Mouse (Mus musculus): ENCODE results near the gene Nyx. TPM values are rescaled to one million over a fixed set of nuclear protein-coding genes. Genes with fewer than 3 reads are reported as not detected.
A peak's percentile ranks its signal among the peaks of the same experiment; 100 is the strongest.
"Not testable (repeated sequence)": the region's sequence is repeated elsewhere in the genome, so short reads cannot be mapped to it uniquely, and the experiment has no call there.

Gene Nyx
- total RNA-seq (2014; rRNA removed) (0.38 and 0.62 TPM in 2 replicates), polyA plus RNA-seq (2015; fragmentation: Nextera tagmentation; extraction: Ambion mirVana) (0.11 and 0.21 TPM in 2 replicates)

DNA sequence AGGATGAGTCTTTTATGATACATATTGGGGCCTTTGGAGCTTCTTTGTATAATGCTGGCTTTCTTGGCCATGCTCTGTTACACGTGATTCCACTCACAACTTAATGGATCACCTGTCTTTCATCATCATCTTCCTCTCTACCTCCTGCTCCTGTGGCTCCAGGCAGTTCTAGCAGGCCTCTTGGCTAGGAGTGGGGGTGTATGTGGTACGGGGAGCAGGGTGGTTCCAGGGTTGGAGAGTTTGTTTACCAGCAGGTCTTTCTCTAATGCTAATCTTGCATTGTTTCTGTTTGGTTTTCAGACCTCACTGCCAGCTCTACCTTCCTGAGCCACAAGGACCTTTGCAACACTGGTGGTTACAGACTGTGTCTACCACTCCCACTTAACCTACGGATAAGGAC lies at the start of gene Nyx:
Nyx (plus strand) TSS at position 301 of the 400 bp plus-strand sequence.
- H3K4me3 ChIP-seq (ENCODE audit: low read depth, low read length): no peak within 1 kb of the TSS
- no peak for TF ChIP-seq CTCF (IDR thresholded peaks at IDR 0.05; ENCODE audit: low read depth)
- no peaks in the 10 kb centered on the region for H3K9me3 ChIP-seq (ENCODE audit: low read length)
- H3K27ac ChIP-seq (ENCODE audit: low read depth, low read length): no peak within 1 kb of the TSS
- H3K9ac ChIP-seq: no peak within 1 kb of the TSS
- H3K4me1 ChIP-seq (ENCODE audit: insufficient read depth): 0 out of 2 replicates have a peak, but pooled peaks cover 4% of the 10 kb centered on the region
- ATAC-seq: no peak
- H3K36me3 ChIP-seq (ENCODE audit: insufficient read depth): no peaks in the 10 kb centered on the region
- no peak within 1 kb of the TSS for H3K4me2 ChIP-seq (ENCODE audit: low read depth)
- 81% methylated on average over 3 of the region's 3 CpGs for WGBS
- no peaks in the 10 kb centered on the region for H3K27me3 ChIP-seq (ENCODE audit: insufficient read depth, low read length)
- DNase-seq: no peak

GRCm38 (mm10) chrX:13422047-13422446 lies 43.9 kb upstream of the Nyx start:
- no peak overlapping the region for H3K4me2 ChIP-seq (ENCODE audit: low read depth)
- H3K9me3 ChIP-seq (ENCODE audit: low read length): no peaks in the 10 kb centered on the region
- H3K27me3 ChIP-seq (ENCODE audit: insufficient read depth, low read length): no peaks in the 10 kb centered on the region
- no peaks in the 10 kb centered on the region for H3K4me1 ChIP-seq (ENCODE audit: insufficient read depth)
- no peak for TF ChIP-seq CTCF (IDR thresholded peaks at IDR 0.05; ENCODE audit: low read depth)
- H3K36me3 ChIP-seq (ENCODE audit: insufficient read depth): no peaks in the 10 kb centered on the region
- ATAC-seq: no peak
- no peak overlapping the region for H3K4me3 ChIP-seq (ENCODE audit: low read depth, low read length)
- no peak overlapping the region for H3K9ac ChIP-seq
- no peak overlapping the region for H3K27ac ChIP-seq (ENCODE audit: low read depth, low read length)
- 63% methylated on average over 4 of the region's 4 CpGs for WGBS
- no peak for DNase-seq

- 64% methylated on average over 6 of the region's 6 CpGs for WGBS
- ATAC-seq: no peak
- TF ChIP-seq CTCF (IDR thresholded peaks at IDR 0.05; ENCODE audit: low read depth): no peak
- Histone ChIP-seq H3K36me3 (ENCODE audit: insufficient read depth) (no peaks in the 10 kb centered on the region), H3K9me3 (ENCODE audit: low read length) (no peaks in the 10 kb centered on the region), H3K9ac (no peak overlapping the region), H3K27ac (ENCODE audit: low read depth, low read length) (no peak overlapping the region), H3K4me3 (ENCODE audit: low read depth, low read length) (no peak overlapping the region), H3K4me1 (ENCODE audit: insufficient read depth) (no peaks in the 10 kb centered on the region), H3K27me3 (ENCODE audit: insufficient read depth, low read length) (no peaks in the 10 kb centered on the region), H3K4me2 (ENCODE audit: low read depth) (no peak overlapping the region)
- DNase-seq: no peak
These were observed 34.5 kb upstream of the Nyx start for GRCm38 (mm10) chrX:13431421-13431820.

GRCm38 (mm10) chrX:13436042-13436441 lies 29.9 kb upstream of the Nyx start:
- not testable (repeated sequence) for H3K27ac ChIP-seq (ENCODE audit: low read depth, low read length); ATAC-seq; H3K9ac ChIP-seq; H3K9me3 ChIP-seq (ENCODE audit: low read length); H3K4me2 ChIP-seq (ENCODE audit: low read depth); H3K27me3 ChIP-seq (ENCODE audit: insufficient read depth, low read length); DNase-seq; H3K4me3 ChIP-seq (ENCODE audit: low read depth, low read length); H3K36me3 ChIP-seq (ENCODE audit: insufficient read depth); H3K4me1 ChIP-seq (ENCODE audit: insufficient read depth)
- 89% methylated on average over 2 of the region's 2 CpGs for whole genome bisulfite sequencing

DNA sequence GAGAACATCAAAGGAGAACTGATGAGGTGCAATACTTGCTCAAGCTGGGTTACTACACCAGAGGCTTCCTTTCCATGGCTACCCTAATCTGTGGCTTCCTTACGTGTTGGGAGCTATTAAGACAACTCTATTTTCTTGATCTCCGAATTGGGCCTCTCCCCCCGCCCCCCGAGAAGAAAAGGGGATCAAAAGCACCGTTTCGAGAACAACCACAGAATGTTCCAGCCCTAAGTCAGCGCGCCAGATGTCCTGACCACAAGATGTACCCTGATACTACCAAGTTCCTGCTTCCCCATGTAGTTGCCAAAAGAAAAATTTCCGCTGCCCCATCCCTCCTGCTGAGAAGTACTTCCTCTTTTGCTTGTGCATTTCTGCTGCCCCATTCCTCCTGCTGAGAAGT lies 9.4 kb upstream of the Nyx start:
- not testable (repeated sequence) for H3K36me3 ChIP-seq (ENCODE audit: insufficient read depth); H3K27me3 ChIP-seq (ENCODE audit: insufficient read depth, low read length); H3K4me1 ChIP-seq (ENCODE audit: insufficient read depth); H3K9ac ChIP-seq; ATAC-seq; DNase-seq; H3K27ac ChIP-seq (ENCODE audit: low read depth, low read length); H3K9me3 ChIP-seq (ENCODE audit: low read length); H3K4me3 ChIP-seq (ENCODE audit: low read depth, low read length); H3K4me2 ChIP-seq (ENCODE audit: low read depth)
- 80% methylated on average over 9 of the region's 9 CpGs for WGBS

DNA sequence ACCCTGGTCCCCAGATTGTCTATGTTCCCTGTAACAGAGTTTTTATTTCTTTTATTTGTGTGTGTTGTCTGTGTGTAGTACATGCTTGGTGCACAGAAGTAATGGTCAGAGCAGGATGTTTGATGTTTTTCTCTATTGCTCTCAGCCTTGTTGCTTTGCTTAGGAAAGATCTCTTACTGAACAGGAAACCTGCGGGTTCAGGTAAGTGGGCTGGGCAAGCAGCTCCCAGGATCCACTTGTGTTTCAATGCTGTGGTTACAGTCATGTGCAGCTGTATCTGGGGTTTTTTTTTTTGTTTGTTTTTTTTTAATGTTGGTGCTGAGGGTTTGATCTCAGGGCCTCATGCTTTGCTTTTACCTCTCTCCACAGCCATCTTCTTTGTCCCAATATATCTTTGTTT lies 7.1 kb upstream of the Nyx start:
- Histone ChIP-seq H3K27ac (ENCODE audit: low read depth, low read length) (no peak overlapping the region), H3K27me3 (ENCODE audit: insufficient read depth, low read length) (no peaks in the 10 kb centered on the region), H3K4me2 (ENCODE audit: low read depth) (no peak overlapping the region), H3K36me3 (ENCODE audit: insufficient read depth) (no peaks in the 10 kb centered on the region), H3K9ac (no peak overlapping the region), H3K9me3 (ENCODE audit: low read length) (no peaks in the 10 kb centered on the region), H3K4me1 (ENCODE audit: insufficient read depth) (0 out of 2 replicates have a peak, but pooled peaks cover 4% of the 10 kb centered on the region), H3K4me3 (ENCODE audit: low read depth, low read length) (no peak overlapping the region)
- no peak for TF ChIP-seq CTCF (IDR thresholded peaks at IDR 0.05; ENCODE audit: low read depth)
- DNase-seq (no peak), ATAC-seq (no peak)
- 100% methylated on average over 1 of the region's 1 CpGs for WGBS

- TF ChIP-seq CTCF (IDR thresholded peaks at IDR 0.05; ENCODE audit: low read depth): peak; percentile 83
- ATAC-seq (peak; percentile 95), DNase-seq (peak; percentile 93)
- Histone ChIP-seq H3K36me3 (ENCODE audit: insufficient read depth) (no peaks in the 10 kb centered on the region), H3K4me3 (ENCODE audit: low read depth, low read length) (peak overlapping the region; percentile 40), H3K9me3 (ENCODE audit: low read length) (no peaks in the 10 kb centered on the region), H3K27me3 (ENCODE audit: insufficient read depth, low read length) (no peaks in the 10 kb centered on the region), H3K4me1 (ENCODE audit: insufficient read depth) (0 out of 2 replicates have a peak, but pooled peaks cover 4% of the 10 kb centered on the region), H3K27ac (ENCODE audit: low read depth, low read length) (peak overlapping the region; percentile 83), H3K9ac (peak overlapping the region; percentile 49), H3K4me2 (ENCODE audit: low read depth) (peak overlapping the region; percentile 51)
- 23% methylated on average over 46 of the region's 46 CpGs for WGBS
These were observed 4.3 kb upstream of the Nyx start for GRCm38 (mm10) chrX:13461266-13462261.

Measured in forebrain, postnatal 0 days (tissue).